Mouse (Mus musculus): Measurements from ENCODE around the gene Ppp2r1b. TPM values are rescaled to one million over a fixed set of nuclear protein-coding genes. Genes with fewer than 3 reads are reported as not detected.
A peak's percentile ranks its signal among the peaks of the same experiment; 100 is the strongest.

The Ppp2r1b gene
- polyA plus RNA-seq, 1 experiment: 17.1 TPM

GRCm38 (mm10) chr9:50858681-50859080 lies 13.6 kb downstream of the Ppp2r1b start:
- Histone ChIP-seq H3K4me1 (replicated peaks; ENCODE audit: control insufficient read depth, insufficient read depth, low read length) (peaks cover 5% of the 10 kb centered on the region; the same call in 1 of the 2 replicates), H3K27ac (ENCODE audit: control insufficient read depth, insufficient read depth, low read length) (no peak overlapping the region), H3K36me3 (ENCODE audit: control insufficient read depth, insufficient read depth, low read length) (peaks cover 32% of the 10 kb centered on the region), H3K4me3 (ENCODE audit: control insufficient read depth, insufficient read depth, low read length) (no peak overlapping the region), H3K27me3 (ENCODE audit: control insufficient read depth, insufficient read depth, low read length) (no peaks in the 10 kb centered on the region)
- DNase-seq: no peak
- WGBS: 98% methylated on average over 6 of the region's 6 CpGs
- no peak for TF ChIP-seq CTCF (IDR thresholded peaks at IDR 0.05; ENCODE audit: borderline replicate concordance, control insufficient read depth, extremely low read depth, insufficient read depth, low read length, poor library complexity)
- TF ChIP-seq POLR2A (IDR thresholded peaks at IDR 0.05; ENCODE audit: control insufficient read depth, extremely low read depth, insufficient read depth, low read length, poor library complexity): no peak

DNA sequence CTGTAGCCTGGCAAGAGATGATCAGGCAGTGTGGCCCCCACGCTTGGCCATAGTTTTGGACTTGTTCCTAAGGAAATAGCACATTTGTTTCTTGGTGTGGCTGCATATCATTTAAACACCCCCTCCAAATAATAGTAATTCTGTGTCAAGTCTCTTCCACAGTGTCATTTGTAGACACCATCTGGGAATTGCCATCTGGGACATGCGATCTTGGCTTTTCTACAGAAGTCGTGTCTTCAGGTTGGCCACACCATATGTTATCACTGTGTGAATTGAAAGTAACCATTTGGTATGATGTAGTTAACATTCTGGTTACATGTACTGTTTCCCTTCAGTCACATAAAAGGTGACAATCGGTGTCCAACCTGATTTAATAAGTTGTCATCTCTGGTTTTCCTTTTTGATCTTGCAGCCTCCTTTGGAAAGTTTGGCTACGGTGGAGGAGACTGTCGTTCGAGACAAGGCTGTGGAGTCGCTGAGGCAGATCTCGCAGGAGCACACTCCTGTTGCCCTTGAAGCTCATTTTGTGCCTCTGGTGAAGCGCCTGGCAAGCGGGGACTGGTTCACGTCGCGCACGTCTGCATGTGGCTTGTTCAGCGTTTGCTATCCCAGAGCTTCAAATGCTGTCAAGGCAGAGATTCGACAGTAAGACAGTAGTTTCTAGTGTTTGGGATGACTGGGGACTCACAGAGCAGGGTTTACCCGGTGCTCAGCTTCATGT lies 16.2 kb downstream of the Ppp2r1b start:
- Histone ChIP-seq H3K4me3 (ENCODE audit: control insufficient read depth, insufficient read depth, low read length) (no peak overlapping the region), H3K27ac (ENCODE audit: control insufficient read depth, insufficient read depth, low read length) (no peak overlapping the region), H3K27me3 (ENCODE audit: control insufficient read depth, insufficient read depth, low read length) (no peaks in the 10 kb centered on the region), H3K4me1 (replicated peaks; ENCODE audit: control insufficient read depth, insufficient read depth, low read length) (peaks cover 11% of the 10 kb centered on the region), H3K36me3 (ENCODE audit: control insufficient read depth, insufficient read depth, low read length) (peaks cover 34% of the 10 kb centered on the region)
- TF ChIP-seq CTCF (IDR thresholded peaks at IDR 0.05; ENCODE audit: borderline replicate concordance, control insufficient read depth, extremely low read depth, insufficient read depth, low read length, poor library complexity): no peak
- no peak for TF ChIP-seq POLR2A (IDR thresholded peaks at IDR 0.05; ENCODE audit: control insufficient read depth, extremely low read depth, insufficient read depth, low read length, poor library complexity)
- WGBS: 95% methylated on average over 18 of the region's 18 CpGs
- no peak for DNase-seq

DNA sequence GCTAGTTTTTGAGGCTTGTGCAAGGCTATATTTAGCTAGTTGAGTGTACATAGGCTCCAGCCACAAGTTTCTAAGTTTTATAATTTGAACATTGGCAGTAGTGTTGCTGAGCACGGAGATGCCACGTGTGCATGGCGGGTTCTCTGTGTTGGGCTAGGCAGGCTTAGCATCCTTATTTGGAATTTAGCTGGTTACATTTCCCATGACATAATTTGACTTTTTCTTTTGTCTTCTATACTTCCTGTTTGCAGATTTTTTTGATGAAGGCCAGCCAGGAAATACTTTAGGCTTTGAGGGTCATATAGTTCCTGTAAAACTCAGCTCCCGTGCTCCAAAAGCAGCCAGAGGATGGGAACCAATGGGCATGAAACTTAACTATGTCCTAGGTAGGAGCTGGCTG lies 18.7 kb downstream of the Ppp2r1b start:
- no peak for DNase-seq
- Histone ChIP-seq H3K36me3 (ENCODE audit: control insufficient read depth, insufficient read depth, low read length) (peaks cover 54% of the 10 kb centered on the region), H3K27ac (ENCODE audit: control insufficient read depth, insufficient read depth, low read length) (no peak overlapping the region), H3K4me3 (ENCODE audit: control insufficient read depth, insufficient read depth, low read length) (no peak overlapping the region), H3K4me1 (replicated peaks; ENCODE audit: control insufficient read depth, insufficient read depth, low read length) (peaks cover 11% of the 10 kb centered on the region), H3K27me3 (ENCODE audit: control insufficient read depth, insufficient read depth, low read length) (no peaks in the 10 kb centered on the region)
- 72% methylated on average over 4 of the region's 4 CpGs for WGBS
- TF ChIP-seq CTCF (IDR thresholded peaks at IDR 0.05; ENCODE audit: borderline replicate concordance, control insufficient read depth, extremely low read depth, insufficient read depth, low read length, poor library complexity): no peak
- no peak for TF ChIP-seq POLR2A (IDR thresholded peaks at IDR 0.05; ENCODE audit: control insufficient read depth, extremely low read depth, insufficient read depth, low read length, poor library complexity)

DNA sequence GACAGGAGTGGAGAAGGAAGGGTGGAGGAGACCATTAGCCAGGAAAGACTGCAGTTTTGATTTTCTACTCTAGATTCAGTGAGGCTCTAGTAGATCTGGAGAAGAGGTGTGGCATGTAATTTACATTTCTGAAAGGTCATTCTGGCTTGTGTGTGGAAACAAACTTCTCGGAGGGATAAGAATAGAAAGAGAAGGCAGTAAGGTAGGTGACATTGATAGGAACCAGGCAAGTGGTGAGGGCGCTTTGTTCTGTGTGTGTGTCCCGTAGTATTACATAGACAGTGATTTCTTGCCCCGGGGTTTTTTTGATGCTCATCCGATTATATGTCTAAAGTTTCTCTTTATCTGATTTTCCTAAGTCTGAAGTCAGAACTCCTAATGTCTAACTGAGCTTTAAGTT lies 19.8 kb downstream of the Ppp2r1b start:
- no peak for DNase-seq
- no peak overlapping the region for H3K27ac ChIP-seq (ENCODE audit: control insufficient read depth, insufficient read depth, low read length)
- TF ChIP-seq CTCF (IDR thresholded peaks at IDR 0.05; ENCODE audit: borderline replicate concordance, control insufficient read depth, extremely low read depth, insufficient read depth, low read length, poor library complexity): no peak
- no peak for TF ChIP-seq POLR2A (IDR thresholded peaks at IDR 0.05; ENCODE audit: control insufficient read depth, extremely low read depth, insufficient read depth, low read length, poor library complexity)
- H3K4me3 ChIP-seq (ENCODE audit: control insufficient read depth, insufficient read depth, low read length): no peak overlapping the region
- H3K27me3 ChIP-seq (ENCODE audit: control insufficient read depth, insufficient read depth, low read length): no peaks in the 10 kb centered on the region
- H3K4me1 ChIP-seq (replicated peaks; ENCODE audit: control insufficient read depth, insufficient read depth, low read length): peaks cover 11% of the 10 kb centered on the region
- WGBS: 95% methylated on average over 5 of the region's 5 CpGs
- peaks cover 47% of the 10 kb centered on the region for H3K36me3 ChIP-seq (ENCODE audit: control insufficient read depth, insufficient read depth, low read length)

DNA sequence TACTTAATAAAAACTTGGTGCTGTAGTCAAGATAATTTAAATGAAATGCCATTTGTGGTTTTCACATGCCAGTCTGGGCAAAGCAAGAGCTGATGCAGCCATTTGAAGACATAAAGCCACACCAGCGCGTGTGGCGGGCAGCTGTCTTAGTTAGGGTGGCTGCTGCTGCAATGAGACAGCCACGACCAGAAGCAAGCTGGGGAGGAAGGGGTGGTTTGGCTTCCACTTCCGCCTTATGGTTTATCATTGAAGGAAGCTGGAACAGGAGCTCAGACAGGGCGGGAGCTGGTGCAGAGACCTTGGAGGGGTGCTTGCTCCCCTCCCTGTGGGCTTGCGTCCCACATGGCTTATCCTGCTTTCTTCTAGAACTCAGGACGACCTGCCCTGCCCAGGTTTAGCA lies 20.7 kb downstream of the Ppp2r1b start:
- WGBS: 18% methylated on average over 8 of the region's 8 CpGs
- H3K27me3 ChIP-seq (ENCODE audit: control insufficient read depth, insufficient read depth, low read length): no peaks in the 10 kb centered on the region
- DNase-seq: peak; percentile 40
- no peak overlapping the region for H3K4me3 ChIP-seq (ENCODE audit: control insufficient read depth, insufficient read depth, low read length)
- peaks cover 11% of the 10 kb centered on the region for H3K4me1 ChIP-seq (replicated peaks; ENCODE audit: control insufficient read depth, insufficient read depth, low read length)
- no peak overlapping the region for H3K27ac ChIP-seq (ENCODE audit: control insufficient read depth, insufficient read depth, low read length)
- TF ChIP-seq POLR2A (IDR thresholded peaks at IDR 0.05; ENCODE audit: control insufficient read depth, extremely low read depth, insufficient read depth, low read length, poor library complexity) (no peak), CTCF (IDR thresholded peaks at IDR 0.05; ENCODE audit: borderline replicate concordance, control insufficient read depth, extremely low read depth, insufficient read depth, low read length, poor library complexity) (no peak)
- peaks cover 56% of the 10 kb centered on the region for H3K36me3 ChIP-seq (ENCODE audit: control insufficient read depth, insufficient read depth, low read length)

GRCm38 (mm10) chr9:50867015-50867414 lies 21.9 kb downstream of the Ppp2r1b start:
- peaks cover 11% of the 10 kb centered on the region for H3K4me1 ChIP-seq (replicated peaks; ENCODE audit: control insufficient read depth, insufficient read depth, low read length)
- no peak overlapping the region for H3K4me3 ChIP-seq (ENCODE audit: control insufficient read depth, insufficient read depth, low read length)
- 99% methylated on average over 6 of the region's 6 CpGs for WGBS
- no peaks in the 10 kb centered on the region for H3K27me3 ChIP-seq (ENCODE audit: control insufficient read depth, insufficient read depth, low read length)
- no peak overlapping the region for H3K27ac ChIP-seq (ENCODE audit: control insufficient read depth, insufficient read depth, low read length)
- H3K36me3 ChIP-seq (ENCODE audit: control insufficient read depth, insufficient read depth, low read length): peaks cover 51% of the 10 kb centered on the region
- DNase-seq: no peak
- TF ChIP-seq POLR2A (IDR thresholded peaks at IDR 0.05; ENCODE audit: control insufficient read depth, extremely low read depth, insufficient read depth, low read length, poor library complexity) (no peak), CTCF (IDR thresholded peaks at IDR 0.05; ENCODE audit: borderline replicate concordance, control insufficient read depth, extremely low read depth, insufficient read depth, low read length, poor library complexity) (no peak)

All from thymus, adult 2 months (tissue).